Mouse (Mus musculus): ENCODE data around the gene Rhox3c.
"Not testable (repeated sequence)": the region's sequence is repeated elsewhere in the genome, so short reads cannot be mapped to it uniquely, and the experiment has no call there.

The Rhox3c gene

GRCm38 (mm10) chrX:37458285-37458684 is at the start of gene Rhox3c:
Gene Rhox3c (plus strand): TSS chrX:37458585.
- not testable (repeated sequence) for ATAC-seq (ENCODE audit: insufficient number of reproducible peaks, low FRiP score, low TSS enrichment)

DNA sequence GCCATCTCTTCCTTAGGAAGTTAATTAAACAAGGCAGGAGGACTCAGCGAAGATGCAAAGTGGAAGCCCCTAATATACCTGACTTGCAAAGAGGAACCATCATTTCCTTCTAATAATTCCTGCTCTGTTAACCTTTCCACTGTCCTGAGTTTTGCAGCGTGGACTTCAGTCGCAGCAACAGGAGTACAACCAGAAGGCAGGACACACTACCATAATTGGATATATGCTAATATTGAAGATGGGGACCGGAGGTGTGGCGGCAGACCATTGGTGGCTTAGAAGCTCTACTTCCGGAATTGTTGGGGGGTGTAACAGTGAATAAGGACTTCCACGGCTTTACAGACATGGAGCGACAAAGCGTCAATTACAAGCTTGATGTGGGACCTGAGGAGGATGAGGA is 46.6 kb upstream of the Rhox3c start, which contains the start of gene Rhox2b:
Gene Rhox2b, plus strand, starts transcription at position 301 of the 400 bp plus-strand sequence.
- not testable (repeated sequence) for ATAC-seq (ENCODE audit: insufficient number of reproducible peaks, low FRiP score, low TSS enrichment)

- not testable (repeated sequence) for ATAC-seq (ENCODE audit: insufficient number of reproducible peaks, low FRiP score, low TSS enrichment)
Measured at GRCm38 (mm10) chrX:37432194-37432593, 26.2 kb upstream of the Rhox3c start, which contains the start of gene Rhox4b. Gene Rhox4b (plus strand): TSS chrX:37432494.

DNA sequence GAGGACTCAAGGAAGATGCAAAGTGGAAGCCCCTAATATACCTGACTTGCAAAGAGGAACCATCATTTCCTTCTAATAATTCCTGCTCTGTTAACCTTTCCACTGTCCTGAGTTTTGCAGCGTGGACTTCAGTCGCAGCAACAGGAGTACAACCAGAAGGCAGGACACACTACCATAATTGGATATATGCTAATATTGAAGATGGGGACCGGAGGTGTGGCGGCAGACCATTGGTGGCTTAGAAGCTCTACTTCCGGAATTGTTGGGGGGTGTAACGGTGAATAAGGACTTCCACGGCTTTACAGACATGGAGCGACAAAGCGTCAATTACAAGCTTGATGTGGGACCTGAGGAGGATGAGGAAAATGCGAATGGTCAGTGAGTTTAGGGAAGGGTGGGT is 5.0 kb upstream of the Rhox3c start, which contains the start of gene Rhox2c:
Gene Rhox2c, plus strand, starts transcription at position 301 of the 400 bp plus-strand sequence.
- not testable (repeated sequence) for ATAC-seq (ENCODE audit: insufficient number of reproducible peaks, low FRiP score, low TSS enrichment)

- not testable (repeated sequence) for ATAC-seq (ENCODE audit: insufficient number of reproducible peaks, low FRiP score, low TSS enrichment)
Measured at GRCm38 (mm10) chrX:37480037-37480436, 21.7 kb downstream of the Rhox3c start, which contains the start of gene Rhox4c. Gene Rhox4c (plus strand): TSS chrX:37480337.

DNA sequence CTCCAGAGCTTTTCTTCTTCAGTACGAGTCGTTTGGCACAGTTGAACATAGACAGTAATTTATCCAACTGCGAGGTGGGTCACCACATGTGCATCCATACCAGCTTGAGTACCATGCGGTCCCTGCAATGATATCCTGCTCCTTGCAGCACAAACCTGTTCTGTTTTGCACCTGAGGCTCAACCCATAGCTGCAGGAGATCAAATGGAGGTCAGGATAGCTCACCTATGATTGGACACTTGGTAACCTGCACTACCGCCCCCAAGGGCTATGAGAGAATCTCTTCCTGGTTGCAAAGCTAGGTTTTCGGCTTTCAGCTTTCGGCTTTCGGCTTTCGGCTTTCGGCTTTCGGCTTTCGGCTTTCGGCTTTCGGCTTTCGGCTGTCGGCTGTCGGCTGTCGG is 55.7 kb downstream of the Rhox3c start, which contains the start of gene Rhox4d:
Gene Rhox4d, plus strand, starts transcription at position 301 of the 400 bp plus-strand sequence.
- ATAC-seq (ENCODE audit: insufficient number of reproducible peaks, low FRiP score, low TSS enrichment): not testable (repeated sequence)
